Mouse (Mus musculus): ENCODE data around the gene Mmd. TPM values are rescaled to one million over a fixed set of nuclear protein-coding genes. Genes with fewer than 3 reads are reported as not detected.
"Not testable (repeated sequence)": the region's sequence is repeated elsewhere in the genome, so short reads cannot be mapped to it uniquely, and the experiment has no call there.

Mmd gene
- polyA plus RNA-seq, 1 experiment from 2014 or later = 124 TPM

DNA sequence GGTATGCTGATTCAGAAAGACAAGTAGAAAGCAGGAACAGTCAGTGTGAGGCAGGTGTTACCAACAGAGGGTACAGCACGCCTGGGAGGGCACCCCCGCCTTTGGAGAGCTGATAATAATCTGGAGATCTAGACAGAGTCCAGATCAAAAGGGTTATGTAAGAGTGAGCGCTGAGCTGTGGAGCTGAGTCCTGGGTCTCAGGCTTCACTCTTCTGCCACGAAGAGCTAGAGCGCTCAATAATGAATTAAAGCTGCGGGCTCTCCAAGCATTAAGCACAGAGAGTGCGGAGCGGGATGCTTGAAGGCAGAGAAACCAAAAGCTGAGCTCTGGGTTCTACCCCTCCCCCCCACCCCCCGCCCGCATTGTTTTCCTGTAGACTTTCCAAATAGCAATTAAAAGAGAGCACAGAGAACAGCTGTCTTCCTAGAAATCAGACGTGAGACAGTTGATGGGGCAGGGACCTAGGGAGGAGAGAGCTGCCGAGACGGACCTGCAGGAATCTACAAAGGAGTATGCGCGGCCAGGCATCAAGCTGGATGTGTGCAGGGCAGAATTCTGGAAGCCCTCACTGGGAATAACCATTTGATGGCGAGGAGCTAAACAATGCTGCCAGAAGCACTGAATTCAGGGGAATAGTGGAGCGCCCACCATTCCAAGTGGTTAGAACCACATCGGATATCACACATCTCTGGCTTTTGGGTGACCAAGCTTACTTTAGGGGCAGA, 20.3 kb downstream of the Mmd start:
- ATAC-seq (ENCODE audit: low FRiP score, low read depth) = no peak
- H3K4me2 ChIP-seq = peak overlapping the region; percentile 15; the same call in 1 of the 2 replicates
- H3K27me3 ChIP-seq = no peaks in the 10 kb centered on the region
- no peaks in the 10 kb centered on the region for H3K9me3 ChIP-seq
- no peak overlapping the region for H3K27ac ChIP-seq (replicated peaks)
- peaks cover 25% of the 10 kb centered on the region for H3K36me3 ChIP-seq
- WGBS = 40% methylated on average over 18 of the region's 18 CpGs
- H3K4me3 ChIP-seq = no peak overlapping the region
- H3K4me1 ChIP-seq (replicated peaks) = peaks cover 13% of the 10 kb centered on the region
- no peak overlapping the region for H3K9ac ChIP-seq

DNA sequence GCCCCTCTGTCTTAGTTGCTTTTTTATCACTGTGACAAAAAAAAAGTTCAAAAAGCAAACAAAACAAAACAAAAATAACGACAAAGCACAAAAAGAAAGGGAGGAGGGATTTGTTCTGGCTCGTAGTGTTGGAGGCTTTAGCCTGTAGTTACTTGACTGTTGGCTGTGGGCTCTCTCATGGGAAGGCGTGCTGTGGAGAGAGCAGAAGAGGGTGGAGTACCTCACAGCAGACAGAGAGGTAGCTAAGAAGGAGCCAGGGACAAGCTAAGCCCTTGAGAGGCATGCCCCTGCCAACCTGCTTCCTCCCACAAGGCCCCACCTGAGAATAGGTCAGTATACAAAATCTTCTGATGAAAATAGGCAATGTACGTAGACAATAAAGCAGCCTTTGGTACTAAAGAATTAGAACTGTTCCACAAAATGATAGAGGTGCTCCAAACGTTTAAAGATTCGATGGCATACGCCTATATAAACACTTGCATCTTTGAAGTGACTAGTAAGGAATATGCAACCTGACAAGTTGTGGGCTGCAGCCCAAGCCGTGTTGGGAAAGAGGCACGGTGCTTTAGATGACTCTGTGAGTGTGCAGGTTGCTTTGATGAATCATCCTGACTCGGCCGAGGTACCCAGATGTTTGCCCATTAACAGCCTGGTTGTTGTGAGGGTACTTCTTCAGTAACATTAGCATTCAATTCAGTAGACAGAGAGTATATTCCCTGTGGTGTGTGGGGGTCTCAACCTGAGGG, 21.0 kb downstream of the Mmd start:
- no peaks in the 10 kb centered on the region for H3K9me3 ChIP-seq
- H3K4me3 ChIP-seq = no peak overlapping the region
- no peak for ATAC-seq (ENCODE audit: low FRiP score, low read depth)
- peaks cover 13% of the 10 kb centered on the region for H3K4me1 ChIP-seq (replicated peaks)
- no peaks in the 10 kb centered on the region for H3K27me3 ChIP-seq
- peaks cover 25% of the 10 kb centered on the region for H3K36me3 ChIP-seq
- WGBS = 83% methylated on average over 11 of the region's 11 CpGs
- no peak overlapping the region for H3K27ac ChIP-seq (replicated peaks)
- H3K4me2 ChIP-seq = no peak overlapping the region
- H3K9ac ChIP-seq = no peak overlapping the region

DNA sequence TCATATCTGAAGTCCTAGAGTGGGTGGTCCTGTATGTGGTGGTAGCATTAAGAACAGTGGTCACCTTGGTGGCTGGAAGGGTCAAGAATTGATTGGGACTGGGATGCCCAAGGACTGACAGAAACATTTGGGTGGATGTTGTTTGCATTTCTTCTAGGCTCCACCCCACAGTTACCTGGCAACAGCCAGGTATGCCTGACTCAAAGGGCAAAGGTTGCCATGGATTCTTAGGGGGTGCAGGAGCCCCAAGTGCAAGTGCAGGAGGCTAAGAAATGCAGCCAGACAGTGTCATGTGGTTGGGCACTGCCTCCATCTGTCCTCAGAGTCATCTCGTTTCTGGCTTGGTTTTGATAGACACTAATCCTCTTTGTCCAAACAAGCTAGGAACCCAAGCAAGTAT, 24.9 kb downstream of the Mmd start:
- 61% methylated on average over 1 of the region's 1 CpGs for WGBS
- no peak overlapping the region for H3K4me3 ChIP-seq
- H3K4me1 ChIP-seq (replicated peaks) = peaks cover 8% of the 10 kb centered on the region
- no peak overlapping the region for H3K4me2 ChIP-seq
- no peak overlapping the region for H3K27ac ChIP-seq (replicated peaks)
- peaks cover 22% of the 10 kb centered on the region for H3K36me3 ChIP-seq
- no peak for ATAC-seq (ENCODE audit: low FRiP score, low read depth)
- no peaks in the 10 kb centered on the region for H3K9me3 ChIP-seq
- no peak overlapping the region for H3K9ac ChIP-seq
- H3K27me3 ChIP-seq = no peaks in the 10 kb centered on the region

DNA sequence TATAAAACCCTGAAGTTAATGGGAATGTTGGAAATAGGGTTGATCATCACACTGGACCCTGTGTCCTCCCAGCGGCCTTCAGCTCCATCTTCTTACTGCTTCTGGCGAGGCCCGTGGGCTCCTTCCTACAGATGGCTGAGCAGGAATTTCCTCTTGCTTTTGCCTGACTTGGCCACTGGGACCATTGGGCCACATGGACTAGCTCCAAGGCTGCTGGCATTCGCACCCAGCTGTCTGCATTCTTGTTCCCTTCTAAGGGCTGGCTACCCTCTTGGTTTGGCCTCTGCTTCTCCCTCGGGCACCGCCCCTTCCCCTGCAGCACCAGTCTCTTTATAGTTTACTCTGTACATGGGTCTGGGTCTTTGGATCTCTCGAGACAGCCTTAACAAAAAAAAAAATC, 26.4 kb downstream of the Mmd start:
- 87% methylated on average over 7 of the region's 7 CpGs for WGBS
- H3K9ac ChIP-seq = no peak overlapping the region
- no peak for ATAC-seq (ENCODE audit: low FRiP score, low read depth)
- no peaks in the 10 kb centered on the region for H3K27me3 ChIP-seq
- H3K36me3 ChIP-seq = peaks cover 22% of the 10 kb centered on the region
- no peak overlapping the region for H3K4me3 ChIP-seq
- no peak overlapping the region for H3K4me2 ChIP-seq
- no peaks in the 10 kb centered on the region for H3K9me3 ChIP-seq
- H3K27ac ChIP-seq (replicated peaks) = no peak overlapping the region
- no peaks in the 10 kb centered on the region for H3K4me1 ChIP-seq (replicated peaks)

DNA sequence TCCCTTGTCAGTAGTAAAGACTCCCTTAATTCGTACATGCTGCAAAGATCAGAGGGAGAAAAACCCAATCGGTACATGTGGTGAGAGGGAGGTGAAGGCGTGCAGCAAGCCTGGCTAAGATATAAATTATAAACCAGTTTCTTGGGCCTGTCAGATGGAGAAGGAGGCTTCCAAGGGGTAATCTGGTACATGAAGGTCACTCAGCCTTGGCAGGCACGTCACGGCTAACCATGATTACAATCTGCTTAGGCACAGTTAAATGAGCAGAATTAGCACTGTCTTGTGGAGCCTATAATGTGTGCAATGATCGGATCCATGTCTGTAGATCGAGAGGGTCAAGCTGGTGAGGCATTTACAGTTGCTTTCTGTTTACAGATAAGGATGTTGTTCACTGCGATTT, 26.9 kb downstream of the Mmd start:
- no peak overlapping the region for H3K4me2 ChIP-seq
- H3K4me1 ChIP-seq (replicated peaks) = no peaks in the 10 kb centered on the region
- 82% methylated on average over 8 of the region's 8 CpGs for WGBS
- no peak overlapping the region for H3K27ac ChIP-seq (replicated peaks)
- H3K9me3 ChIP-seq = no peaks in the 10 kb centered on the region
- no peak for ATAC-seq (ENCODE audit: low FRiP score, low read depth)
- H3K9ac ChIP-seq = no peak overlapping the region
- no peak overlapping the region for H3K4me3 ChIP-seq
- H3K36me3 ChIP-seq = peaks cover 22% of the 10 kb centered on the region
- H3K27me3 ChIP-seq = no peaks in the 10 kb centered on the region

DNA sequence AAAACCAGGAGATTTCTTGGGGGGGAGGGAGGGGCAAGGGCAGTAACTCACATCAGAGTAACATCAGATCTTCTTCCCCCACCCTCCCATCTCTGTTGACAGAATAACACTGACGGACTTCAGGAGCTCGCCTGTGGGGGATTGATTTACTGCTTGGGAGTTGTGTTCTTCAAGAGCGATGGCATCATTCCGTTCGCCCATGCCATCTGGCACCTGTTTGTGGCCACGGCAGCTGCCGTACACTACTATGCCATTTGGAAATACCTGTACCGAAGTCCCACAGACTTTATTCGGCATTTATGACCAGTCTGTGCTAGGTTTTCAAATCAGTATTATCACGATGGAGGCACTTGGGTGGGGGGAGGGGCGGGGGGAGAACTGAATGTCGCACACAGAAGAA, 27.3 kb downstream of the Mmd start:
- Histone ChIP-seq H3K27ac (replicated peaks) (no peak overlapping the region), H3K27me3 (no peaks in the 10 kb centered on the region), H3K36me3 (peaks cover 22% of the 10 kb centered on the region), H3K9me3 (no peaks in the 10 kb centered on the region), H3K4me3 (no peak overlapping the region), H3K4me1 (replicated peaks) (no peaks in the 10 kb centered on the region), H3K9ac (no peak overlapping the region), H3K4me2 (no peak overlapping the region)
- ATAC-seq (ENCODE audit: low FRiP score, low read depth) = no peak
- WGBS = 82% methylated on average over 12 of the region's 12 CpGs

DNA sequence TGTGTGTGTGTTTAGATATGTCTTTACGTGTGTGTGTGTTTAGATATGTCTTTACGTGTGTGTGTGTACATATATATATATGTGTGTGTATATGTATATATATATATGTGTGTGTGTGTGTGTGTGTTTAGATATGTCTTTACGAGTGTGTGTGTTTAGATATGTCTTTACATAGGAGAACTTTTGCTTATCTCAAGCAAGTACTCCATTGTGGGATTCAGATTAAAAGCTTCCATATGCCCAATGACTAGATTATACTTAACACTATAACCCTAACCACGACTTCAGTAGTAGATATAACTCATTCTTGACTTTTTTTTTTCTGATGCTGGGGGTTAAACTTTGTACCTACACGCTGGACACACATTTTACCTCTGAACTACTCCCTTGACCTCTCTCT, 30.8 kb downstream of the Mmd start:
- no peak for ATAC-seq (ENCODE audit: low FRiP score, low read depth)
- Histone ChIP-seq H3K4me1 (replicated peaks) (no peaks in the 10 kb centered on the region), H3K27ac (replicated peaks) (no peak overlapping the region), H3K9me3 (no peaks in the 10 kb centered on the region), H3K27me3 (no peaks in the 10 kb centered on the region), H3K4me2 (no peak overlapping the region), H3K9ac (no peak overlapping the region), H3K36me3 (peaks cover 10% of the 10 kb centered on the region; the same call in 1 of the 2 replicates), H3K4me3 (no peak overlapping the region)
- 92% methylated on average over 5 of the region's 5 CpGs for WGBS

DNA sequence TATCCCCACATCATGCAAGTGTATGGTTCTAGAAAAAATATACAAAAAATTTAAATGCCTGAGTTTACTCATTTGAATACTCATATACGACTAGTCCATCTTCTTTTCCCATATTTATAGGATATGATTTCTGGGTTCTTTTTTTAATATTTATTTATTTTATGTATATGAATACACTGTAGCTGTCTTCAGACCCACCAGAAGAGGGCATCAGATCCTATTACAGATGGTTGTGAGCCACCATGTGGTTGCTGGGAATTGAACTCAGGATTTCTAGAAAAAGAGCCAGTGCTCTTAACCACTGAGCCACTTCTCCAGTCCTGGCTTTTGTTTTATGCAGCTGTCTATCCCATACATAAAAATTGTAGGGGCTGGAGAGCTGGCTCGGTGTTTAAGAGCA, 32.7 kb downstream of the Mmd start:
- not testable (repeated sequence) for H3K4me3 ChIP-seq; H3K4me2 ChIP-seq; H3K9me3 ChIP-seq; H3K36me3 ChIP-seq; H3K9ac ChIP-seq; H3K27ac ChIP-seq (replicated peaks); H3K4me1 ChIP-seq (replicated peaks); H3K27me3 ChIP-seq; ATAC-seq (ENCODE audit: low FRiP score, low read depth)
- WGBS = 92% methylated on average over 2 of the region's 2 CpGs

DNA sequence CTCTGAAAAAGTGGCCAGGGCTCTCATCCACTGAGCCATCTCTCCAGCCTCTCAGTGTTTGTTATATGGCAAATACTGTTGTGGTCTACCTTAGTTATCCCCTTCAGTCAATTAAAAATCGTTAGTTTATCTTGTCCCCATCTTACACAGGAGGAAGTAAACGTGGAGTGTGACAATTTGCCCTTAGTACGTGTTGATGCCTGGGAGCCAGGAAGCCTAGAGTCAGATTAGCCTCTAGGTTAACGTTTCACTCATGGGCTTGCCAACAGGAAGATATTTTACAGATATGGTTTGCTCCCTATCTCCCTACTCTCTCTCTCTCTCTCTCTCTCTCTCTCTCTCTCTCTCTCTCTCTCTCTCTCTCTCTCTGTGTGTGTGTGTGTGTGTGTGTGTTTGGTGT, 33.9 kb downstream of the Mmd start:
- Histone ChIP-seq H3K4me1 (replicated peaks) (no peaks in the 10 kb centered on the region), H3K27me3 (no peaks in the 10 kb centered on the region), H3K4me3 (no peak overlapping the region), H3K4me2 (no peak overlapping the region), H3K9ac (no peak overlapping the region), H3K9me3 (no peaks in the 10 kb centered on the region), H3K36me3 (no peaks in the 10 kb centered on the region), H3K27ac (replicated peaks) (no peak overlapping the region)
- ATAC-seq (ENCODE audit: low FRiP score, low read depth) = no peak
- 81% methylated on average over 4 of the region's 4 CpGs for WGBS

DNA sequence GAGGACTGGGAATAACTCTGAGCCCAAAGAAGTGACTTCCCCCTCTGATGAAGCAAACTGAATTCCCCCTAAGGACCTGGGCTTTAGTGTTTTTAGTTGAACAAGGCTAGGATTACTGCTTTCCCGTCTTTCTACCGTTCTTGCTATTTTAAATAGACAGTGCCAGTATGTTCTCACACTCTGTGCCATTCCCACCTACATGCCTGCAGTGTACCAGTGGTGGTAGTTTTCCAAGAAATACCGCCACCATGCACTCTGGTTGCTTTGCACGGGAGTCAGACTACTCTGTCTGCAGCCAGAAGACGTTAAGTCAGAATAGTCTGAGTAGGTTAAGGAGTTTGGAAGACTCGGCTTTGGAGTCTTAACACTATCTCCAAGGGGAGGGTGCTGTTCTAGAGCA, 34.3 kb downstream of the Mmd start:
- Histone ChIP-seq H3K27me3 (no peaks in the 10 kb centered on the region), H3K27ac (replicated peaks) (no peak overlapping the region), H3K36me3 (no peaks in the 10 kb centered on the region), H3K4me2 (no peak overlapping the region), H3K4me3 (no peak overlapping the region), H3K4me1 (replicated peaks) (no peaks in the 10 kb centered on the region), H3K9ac (no peak overlapping the region), H3K9me3 (no peaks in the 10 kb centered on the region)
- ATAC-seq (ENCODE audit: low FRiP score, low read depth) = no peak
- 87% methylated on average over 6 of the region's 6 CpGs for WGBS

DNA sequence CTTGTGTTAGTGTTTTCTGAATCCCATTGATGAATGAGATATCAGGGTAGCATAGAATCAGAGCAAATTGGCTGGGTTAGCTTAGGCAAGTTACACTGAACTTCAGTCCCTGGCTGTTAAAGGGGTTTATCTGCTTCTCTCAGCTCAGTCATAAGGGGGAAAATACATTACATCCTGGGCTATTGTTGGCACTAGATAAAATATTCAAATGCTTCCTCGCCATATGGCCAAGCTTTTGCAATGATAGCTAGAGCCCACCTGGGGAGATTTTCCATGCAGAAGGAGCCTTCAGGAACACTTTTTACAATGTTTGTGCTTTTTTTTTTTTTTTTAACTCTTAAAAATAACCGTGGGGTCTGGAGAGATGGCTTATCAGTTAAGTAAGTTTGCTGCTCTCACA, 34.8 kb downstream of the Mmd start:
- no peaks in the 10 kb centered on the region for H3K9me3 ChIP-seq
- H3K9ac ChIP-seq = no peak overlapping the region
- no peaks in the 10 kb centered on the region for H3K36me3 ChIP-seq
- no peaks in the 10 kb centered on the region for H3K4me1 ChIP-seq (replicated peaks)
- no peaks in the 10 kb centered on the region for H3K27me3 ChIP-seq
- H3K27ac ChIP-seq (replicated peaks) = no peak overlapping the region
- 57% methylated on average over 2 of the region's 2 CpGs for WGBS
- no peak for ATAC-seq (ENCODE audit: low FRiP score, low read depth)
- H3K4me3 ChIP-seq = no peak overlapping the region
- no peak overlapping the region for H3K4me2 ChIP-seq

DNA sequence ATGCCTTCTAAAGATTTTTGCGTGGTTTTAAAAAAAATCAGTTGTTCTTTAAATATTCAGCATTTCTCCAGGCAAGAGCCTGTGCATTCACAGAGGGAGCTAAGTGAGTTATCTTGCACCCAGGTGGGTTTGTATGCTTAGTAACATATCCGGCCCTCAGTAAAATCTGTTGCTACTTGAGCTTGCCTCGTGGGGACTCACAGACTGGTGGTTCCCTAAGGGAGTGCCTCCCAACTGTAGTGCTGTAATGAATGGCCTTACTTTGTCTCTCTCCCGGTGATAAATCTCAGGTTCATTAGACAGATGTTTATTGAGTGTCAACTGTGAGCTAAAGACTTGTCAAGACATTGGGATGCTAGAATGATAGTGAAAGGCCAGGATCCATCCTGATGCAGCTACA, 35.4 kb downstream of the Mmd start:
- H3K36me3 ChIP-seq = no peaks in the 10 kb centered on the region
- H3K4me1 ChIP-seq (replicated peaks) = no peaks in the 10 kb centered on the region
- no peaks in the 10 kb centered on the region for H3K27me3 ChIP-seq
- WGBS = 66% methylated on average over 4 of the region's 4 CpGs
- H3K4me2 ChIP-seq = no peak overlapping the region
- H3K9me3 ChIP-seq = no peaks in the 10 kb centered on the region
- no peak overlapping the region for H3K4me3 ChIP-seq
- no peak overlapping the region for H3K9ac ChIP-seq
- no peak overlapping the region for H3K27ac ChIP-seq (replicated peaks)
- ATAC-seq (ENCODE audit: low FRiP score, low read depth) = no peak
